Mouse (Mus musculus) bone marrow macrophage, adult 2 months (primary cell): ENCODE measurements around the gene Polr2g. TPM values are rescaled to one million over a fixed set of nuclear protein-coding genes. Genes with fewer than 3 reads are reported as not detected.

ENCODE experiments used
- H3K27ac ChIP-seq: 2 replicates; pipeline ENCODE4 v1.5.1; 2012; ENCODE audit warnings: low read depth, low read length; ENCODE audit not compliant: insufficient read depth
- H3K4me1 ChIP-seq: 2 replicates; pipeline ENCODE4 v1.6.1; 2012; ENCODE audit warnings: low read length; ENCODE audit not compliant: control insufficient read depth, insufficient read depth
- H3K4me3 ChIP-seq: 2 replicates; pipeline ENCODE4 v1.5.1; 2012; ENCODE audit warnings: mild to moderate bottlenecking, low read length, moderate library complexity; ENCODE audit not compliant: insufficient read depth
- CTCF ChIP-seq: IDR thresholded peaks from 2 replicates; pipeline ENCODE4 v1.5.1; 2012; ENCODE audit warnings: low read depth, mild to moderate bottlenecking, low read length, moderate library complexity
- POLR2A ChIP-seq: IDR thresholded peaks from 2 replicates; pipeline ENCODE4 v1.6.1; 2012; ENCODE audit warnings: mild to moderate bottlenecking, low read depth, low read length, borderline replicate concordance
- polyA plus RNA-seq: library from polyadenylated mRNA; stranded (reverse); fragments of >200 nt; gene quantifications from 2 replicates; pipeline ENCODE4 v1.2.4, GENCODE M21; 2012; ENCODE audit not compliant: missing spikeins, insufficient read depth, insufficient read length

Polr2g gene
- polyA plus RNA-seq, 1 experiment = 62.5 TPM

GRCm38 (mm10) chr19:8758899-8759298 lies 39.5 kb downstream of the Polr2g start:
- Histone ChIP-seq H3K4me3 (no peak overlapping the region), H3K4me1 (peaks cover 33% of the 10 kb centered on the region), H3K27ac (no peak overlapping the region)
- TF ChIP-seq CTCF (no peak), POLR2A (no peak)

DNA sequence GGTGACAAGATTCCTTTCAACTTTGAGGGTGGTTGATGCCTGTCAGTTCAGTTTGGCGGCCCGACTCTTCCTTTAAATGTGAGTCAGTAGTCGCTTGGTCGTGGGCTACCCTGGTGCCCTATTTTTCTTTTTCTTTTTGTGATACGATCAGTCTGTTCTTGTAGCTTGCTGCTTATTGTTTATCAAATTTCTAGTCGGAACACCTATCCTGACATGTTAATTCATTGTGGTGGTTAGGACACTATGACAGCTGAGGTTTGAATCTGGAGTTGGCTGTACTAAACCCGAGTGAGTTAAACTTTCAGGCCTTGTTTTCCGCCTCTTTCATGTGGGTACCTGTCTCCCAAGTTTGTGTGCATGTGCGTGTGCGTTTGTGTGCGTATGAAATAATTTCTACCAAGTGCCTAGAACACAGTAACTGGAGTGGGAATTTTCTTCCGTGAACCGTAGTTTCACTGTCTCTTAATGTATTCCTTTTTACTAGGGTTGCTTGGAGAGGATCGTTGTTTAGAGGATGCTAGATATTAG lies 40.8 kb downstream of the Polr2g start:
- H3K4me3 ChIP-seq = peak overlapping the region; percentile 93
- no peak for TF ChIP-seq CTCF
- no peak for TF ChIP-seq POLR2A
- H3K27ac ChIP-seq = peak overlapping the region; percentile 61; the same call in 1 of the 2 replicates
- peaks cover 23% of the 10 kb centered on the region for H3K4me1 ChIP-seq

DNA sequence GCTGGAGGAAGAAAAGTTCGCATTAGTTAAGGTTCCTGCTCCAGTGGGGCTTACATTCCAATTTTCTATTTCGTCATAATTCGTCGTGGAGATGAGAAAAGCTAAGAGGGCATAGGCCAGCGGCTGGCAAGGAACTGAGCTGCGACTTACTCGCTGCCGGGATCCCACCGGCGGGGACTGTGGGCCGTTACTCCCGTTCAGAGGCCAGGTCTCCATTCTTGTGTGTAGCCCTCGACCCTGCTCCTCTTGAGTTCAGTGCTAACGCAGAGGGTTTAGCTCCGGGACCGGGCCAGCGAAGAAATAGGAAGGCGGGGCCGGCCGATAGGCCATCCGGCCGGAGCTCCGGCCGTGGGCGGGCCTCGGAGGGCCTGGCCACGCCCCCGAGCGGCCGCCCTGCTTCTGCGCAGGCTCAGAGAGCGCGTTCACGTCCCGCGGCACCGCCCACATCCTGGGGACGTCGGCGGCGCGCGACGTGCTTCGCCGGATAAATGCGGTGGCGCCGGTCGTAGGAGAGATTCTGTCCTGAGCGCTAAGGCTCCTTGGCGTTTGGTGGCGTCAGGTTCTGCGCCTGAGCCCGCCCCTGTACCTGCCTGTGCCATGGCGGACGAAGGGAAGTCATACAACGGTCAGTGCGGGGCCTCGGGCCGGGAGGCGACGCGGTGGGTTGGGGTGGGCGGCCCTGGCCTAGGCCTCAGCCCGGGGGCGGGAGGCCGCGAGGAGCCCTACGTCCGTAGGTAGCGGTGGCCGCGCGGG lies 41.6 kb downstream of the Polr2g start, which contains the start of gene Nxf1:
Gene Nxf1 (plus strand): TSS at position 439 of the 753 bp plus-strand sequence.
- TF ChIP-seq POLR2A (peak; percentile 56; the same call in 1 of the 2 replicates), CTCF (no peak)
- Histone ChIP-seq H3K4me3 (peak within 1 kb of the TSS; percentile 93), H3K27ac (peak within 1 kb of the TSS; percentile 61), H3K4me1 (peaks cover 18% of the 10 kb centered on the region)

DNA sequence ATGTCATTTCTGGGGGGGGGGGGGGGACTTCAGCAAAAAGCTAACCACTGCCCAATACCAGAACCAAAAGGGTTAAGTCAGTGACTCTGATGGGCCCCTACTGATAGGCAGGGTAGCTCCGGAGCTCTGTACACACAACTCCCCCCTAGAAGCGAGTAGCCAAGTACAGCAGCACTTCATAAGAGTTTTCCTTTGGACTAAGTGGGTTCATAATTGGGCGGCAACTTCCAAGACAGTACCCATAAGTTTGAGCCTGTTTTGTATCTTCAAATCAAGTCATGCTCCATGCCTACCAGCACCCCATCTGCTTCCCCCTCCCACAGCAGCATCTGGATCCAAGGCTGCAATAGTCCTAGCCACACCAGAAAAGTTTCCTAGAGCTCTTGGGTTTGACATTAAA lies 42.7 kb downstream of the Polr2g start:
- peak overlapping the region; percentile 9; the same call in 1 of the 2 replicates for H3K4me3 ChIP-seq
- TF ChIP-seq POLR2A (no peak), CTCF (no peak)
- peaks cover 14% of the 10 kb centered on the region for H3K4me1 ChIP-seq
- no peak overlapping the region for H3K27ac ChIP-seq

- H3K4me3 ChIP-seq = no peak overlapping the region
- peaks cover 9% of the 10 kb centered on the region for H3K4me1 ChIP-seq
- H3K27ac ChIP-seq = no peak overlapping the region
- TF ChIP-seq POLR2A = no peak
- TF ChIP-seq CTCF = 0 out of 2 replicates have a peak, but pooled peaks have one; percentile 13
Measured at GRCm38 (mm10) chr19:8747368-8747767, 51.0 kb downstream of the Polr2g start.

DNA sequence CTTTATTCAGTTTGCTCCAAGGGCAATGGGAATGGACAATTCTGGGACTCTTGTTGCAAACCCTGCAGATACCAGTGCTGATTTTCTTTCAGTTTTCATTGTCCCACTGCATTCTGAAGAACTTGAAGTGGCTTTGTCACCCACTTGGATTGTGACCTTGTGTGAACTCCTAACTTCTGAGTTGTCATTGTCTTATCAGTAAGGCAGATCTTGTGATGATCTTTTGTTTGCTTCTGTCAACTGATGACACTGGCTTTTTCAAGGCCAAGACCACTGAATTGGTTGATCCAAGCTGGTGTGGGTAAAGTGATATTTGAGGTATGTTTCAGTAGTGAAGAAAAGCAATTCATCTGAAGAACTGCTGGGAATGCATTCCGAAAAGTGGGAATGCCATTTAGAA lies 53.0 kb downstream of the Polr2g start:
- TF ChIP-seq POLR2A = no peak
- no peak for TF ChIP-seq CTCF
- Histone ChIP-seq H3K27ac (no peak overlapping the region), H3K4me3 (no peak overlapping the region), H3K4me1 (peaks cover 14% of the 10 kb centered on the region)

Other genes with a start within 250 kb of the Polr2g start
- gene Slc22a8, start 207.3 kb downstream of the Polr2g start, polyA plus RNA-seq = not detected in 2 replicates
- not detected in 2 replicates for gene Slc22a6, start 180.5 kb downstream of the Polr2g start, polyA plus RNA-seq
- not detected in 2 replicates for gene Chrm1, start 134.8 kb downstream of the Polr2g start, polyA plus RNA-seq
- gene Slc3a2, start 75.2 kb downstream of the Polr2g start, polyA plus RNA-seq = 160 and 172 TPM in 2 replicates
- 22.2 and 25.8 TPM in 2 replicates for gene Wdr74, start 62.8 kb downstream of the Polr2g start, polyA plus RNA-seq
- gene 1700092M07Rik, start 57.9 kb downstream of the Polr2g start, polyA plus RNA-seq = not detected in 2 replicates
- 84.2 and 100 TPM in 2 replicates for gene Stx5a, start 57.2 kb downstream of the Polr2g start, polyA plus RNA-seq
- 142 and 162 TPM in 2 replicates for gene Nxf1, start 41.5 kb downstream of the Polr2g start, polyA plus RNA-seq
- 28.3 and 34.4 TPM in 2 replicates for gene Tmem223, start 27.6 kb downstream of the Polr2g start, polyA plus RNA-seq
- 147 and 148 TPM in 2 replicates for gene Tmem179b, start 24.1 kb downstream of the Polr2g start, polyA plus RNA-seq
- gene Taf6l, start 12.2 kb downstream of the Polr2g start, polyA plus RNA-seq = 14.8 and 18.1 TPM in 2 replicates
- gene Zbtb3, start 4.0 kb upstream of the Polr2g start, polyA plus RNA-seq = 2.0 and 2.4 TPM in 2 replicates
- gene Ttc9c, start 20.8 kb upstream of the Polr2g start, polyA plus RNA-seq = 37.6 and 38.7 TPM in 2 replicates
- 94.2 and 102 TPM in 2 replicates for gene Hnrnpul2, start 21.4 kb upstream of the Polr2g start, polyA plus RNA-seq
- gene AC129217.1, start 31.2 kb upstream of the Polr2g start, polyA plus RNA-seq = 45.4 and 59.2 TPM in 2 replicates
- 77.4 and 81.8 TPM in 2 replicates for gene Bscl2, start 38.9 kb upstream of the Polr2g start, polyA plus RNA-seq
- not detected in 2 replicates for gene Gng3, start 40.6 kb upstream of the Polr2g start, polyA plus RNA-seq
- not detected in 2 replicates for gene Lrrn4cl, start 52.2 kb upstream of the Polr2g start, polyA plus RNA-seq
- 193 and 215 TPM in 2 replicates for gene Ubxn1, start 72.9 kb upstream of the Polr2g start, polyA plus RNA-seq
- gene Uqcc3, start 82.3 kb upstream of the Polr2g start, polyA plus RNA-seq = 37.2 and 40.9 TPM in 2 replicates
- 12.6 and 13.7 TPM in 2 replicates for gene Lbhd1, start 85.2 kb upstream of the Polr2g start, polyA plus RNA-seq
- not detected in 2 replicates for gene Gm49403, start 85.4 kb upstream of the Polr2g start, polyA plus RNA-seq
- gene 1810009A15Rik, start 90.3 kb upstream of the Polr2g start, polyA plus RNA-seq = 40.1 and 43.1 TPM in 2 replicates
- 4.9 TPM in 1 of 2 replicates, not detected in the other for gene Gm49416, start 90.3 kb upstream of the Polr2g start, polyA plus RNA-seq
- gene Ints5, start 94.4 kb upstream of the Polr2g start, polyA plus RNA-seq = 11.5 and 11.8 TPM in 2 replicates
- 82.5 and 91.3 TPM in 2 replicates for gene Ganab, start 99.5 kb upstream of the Polr2g start, polyA plus RNA-seq
- gene B3gat3, start 121.8 kb upstream of the Polr2g start, polyA plus RNA-seq = 35.5 and 40.8 TPM in 2 replicates
- 2.5 and 3.6 TPM in 2 replicates for gene Rom1, start 130.8 kb upstream of the Polr2g start, polyA plus RNA-seq
- 33.1 and 33.7 TPM in 2 replicates for gene Eml3, start 131.0 kb upstream of the Polr2g start, polyA plus RNA-seq
- 78.6 and 81.2 TPM in 2 replicates for gene Mta2, start 143.3 kb upstream of the Polr2g start, polyA plus RNA-seq
- gene Tut1, start 155.3 kb upstream of the Polr2g start, polyA plus RNA-seq = 12.5 and 14.6 TPM in 2 replicates
- 220 and 226 TPM in 2 replicates for gene Eef1g, start 168.5 kb upstream of the Polr2g start, polyA plus RNA-seq
- gene Ahnak, start 190.7 kb upstream of the Polr2g start, polyA plus RNA-seq = 440 and 513 TPM in 2 replicates